Mouse (Mus musculus): ENCODE measurements around the gene Gan.

Gan gene

GRCm38 (mm10) chr8:117199658-117200057, 41.7 kb downstream of the Gan start:
- DNase-seq (ENCODE audit: low spot score in 2 of 2) = no peak

GRCm38 (mm10) chr8:117200346-117200745, 42.4 kb downstream of the Gan start:
- no peak for DNase-seq (ENCODE audit: low spot score in 2 of 2)

GRCm38 (mm10) chr8:117200803-117201202, 42.9 kb downstream of the Gan start:
- no peak for DNase-seq (ENCODE audit: low spot score in 2 of 2)

GRCm38 (mm10) chr8:117201221-117202017, 43.5 kb downstream of the Gan start:
- no peak for DNase-seq (ENCODE audit: low spot score in 2 of 2)

GRCm38 (mm10) chr8:117203085-117203484, 45.1 kb downstream of the Gan start:
- DNase-seq (ENCODE audit: low spot score in 2 of 2) = no peak

- no peak for DNase-seq (ENCODE audit: low spot score in 2 of 2)
Observed at GRCm38 (mm10) chr8:117205884-117206283, 47.9 kb downstream of the Gan start.

GRCm38 (mm10) chr8:117206636-117207035, 48.7 kb downstream of the Gan start:
- no peak for DNase-seq (ENCODE audit: low spot score in 2 of 2)

GRCm38 (mm10) chr8:117209150-117209549, 51.2 kb downstream of the Gan start:
- DNase-seq (ENCODE audit: low spot score in 2 of 2) = no peak

GRCm38 (mm10) chr8:117212100-117212499, 54.2 kb downstream of the Gan start:
- DNase-seq (ENCODE audit: low spot score in 2 of 2) = peak in 1 of 2 experiments; percentile 51

GRCm38 (mm10) chr8:117217724-117218123, 59.8 kb downstream of the Gan start:
- no peak for DNase-seq (ENCODE audit: low spot score in 2 of 2)

GRCm38 (mm10) chr8:117222396-117222795, 64.5 kb downstream of the Gan start:
- no peak for DNase-seq (ENCODE audit: low spot score in 2 of 2)

- peak; percentile 83 to 90 for DNase-seq (ENCODE audit: low spot score in 2 of 2)
Observed at GRCm38 (mm10) chr8:117224630-117225029, 66.7 kb downstream of the Gan start.

GRCm38 (mm10) chr8:117226306-117226705, 68.4 kb downstream of the Gan start:
- DNase-seq (ENCODE audit: low spot score in 2 of 2) = no peak

- DNase-seq (ENCODE audit: low spot score in 2 of 2) = peak; percentile 37
Observed at GRCm38 (mm10) chr8:117227339-117227738, 69.4 kb downstream of the Gan start.

- DNase-seq (ENCODE audit: low spot score in 2 of 2) = no peak
Observed at GRCm38 (mm10) chr8:117233199-117233598, 75.3 kb downstream of the Gan start.

- DNase-seq (ENCODE audit: low spot score in 2 of 2) = no peak
Observed at GRCm38 (mm10) chr8:117236531-117236930, 78.6 kb downstream of the Gan start.

GRCm38 (mm10) chr8:117240326-117240725, 82.4 kb downstream of the Gan start:
- no peak for DNase-seq (ENCODE audit: low spot score in 2 of 2)

- no peak for DNase-seq (ENCODE audit: low spot score in 2 of 2)
Observed at GRCm38 (mm10) chr8:117240841-117241494, 83.0 kb downstream of the Gan start.

- no peak for DNase-seq (ENCODE audit: low spot score in 2 of 2)
Observed at GRCm38 (mm10) chr8:117241848-117242247, 83.9 kb downstream of the Gan start.

GRCm38 (mm10) chr8:117242286-117242685, 84.4 kb downstream of the Gan start:
- no peak for DNase-seq (ENCODE audit: low spot score in 2 of 2)

- DNase-seq (ENCODE audit: low spot score in 2 of 2) = no peak
Observed at GRCm38 (mm10) chr8:117244601-117245000, 86.7 kb downstream of the Gan start.

GRCm38 (mm10) chr8:117248341-117248740, 90.4 kb downstream of the Gan start:
- no peak for DNase-seq (ENCODE audit: low spot score in 2 of 2)

GRCm38 (mm10) chr8:117251086-117251681, 93.2 kb downstream of the Gan start:
- no peak for DNase-seq (ENCODE audit: low spot score in 2 of 2)
